23 mouse cellular contexts compared by ENCODE assay signal in genomic region chr3:32661556-32661930, GRCm38 (mm10). TPM values are rescaled to one million over a fixed set of nuclear protein-coding genes. Genes with fewer than 3 reads are reported as not detected.
DNase-seq lines count a peak whose midpoint lies in the region; ATAC-seq and TF ChIP-seq lines count a peak whose summit lies in the region.
"Had no signal": no experiment of that assay in that cellular context is flagged by ENCODE, and none has a peak within 500 bp of the region (broad histone marks: within the 10 kb centered on the region; RNA-seq: fewer than 3 reads in every experiment).

No protein-coding gene starts in this region.

- no peak for TF ChIP-seq POLR2A in lung, adult 2 months (IDR thresholded peaks at IDR 0.05; ENCODE audit: borderline replicate concordance, extremely low read depth, low read depth, low read length)

- no peaks in the 10 kb centered on the region for H3K36me3 ChIP-seq in embryonic facial prominence, embryonic 14.5 days (ENCODE audit: control insufficient read depth, insufficient read depth, low read length)
- no peaks in the 10 kb centered on the region for H3K36me3 ChIP-seq in embryonic facial prominence, embryonic 10.5 days (replicated peaks)
- no peaks in the 10 kb centered on the region for H3K36me3 ChIP-seq in lung, embryonic 15.5 days
- no peaks in the 10 kb centered on the region for H3K36me3 ChIP-seq in lung, postnatal 0 days (ENCODE audit: insufficient read depth, low read length)
- H3K36me3 ChIP-seq: embryonic facial prominence, embryonic 13.5 days; forebrain, embryonic 15.5 days; G1E had no signal

- no peaks in the 10 kb centered on the region for H3K4me1 ChIP-seq in embryonic facial prominence, embryonic 14.5 days (ENCODE audit: control insufficient read depth, insufficient read depth, low read length)
- peaks cover 14% of the 10 kb centered on the region for H3K4me1 ChIP-seq in embryonic facial prominence, embryonic 10.5 days
- peaks cover 21% of the 10 kb centered on the region for H3K4me1 ChIP-seq in lung, embryonic 15.5 days
- no peaks in the 10 kb centered on the region for H3K4me1 ChIP-seq in lung, adult 2 months (ENCODE audit: control insufficient read depth, insufficient read depth, low read length)
- H3K4me1 ChIP-seq in lung, postnatal 0 days (ENCODE audit: insufficient read depth, low read depth, low read length) = peaks cover 5% of the 10 kb centered on the region; the same call in 1 of the 2 replicates
- H3K4me1 ChIP-seq: embryonic facial prominence, embryonic 13.5 days; forebrain, embryonic 13.5 days; forebrain, embryonic 15.5 days had no signal

- H3K27me3 ChIP-seq in embryonic facial prominence, embryonic 14.5 days (replicated peaks; ENCODE audit: control insufficient read depth, insufficient read depth, low read length) = no peaks in the 10 kb centered on the region
- H3K27me3 ChIP-seq in embryonic facial prominence, embryonic 10.5 days (replicated peaks; ENCODE audit: low read depth, poor library complexity, severe bottlenecking) = no peaks in the 10 kb centered on the region
- no peaks in the 10 kb centered on the region for H3K27me3 ChIP-seq in lung, embryonic 15.5 days
- H3K27me3 ChIP-seq in lung, postnatal 0 days (replicated peaks; ENCODE audit: insufficient read depth, low read length) = no peaks in the 10 kb centered on the region
- H3K27me3 ChIP-seq: CH12.LX; embryonic facial prominence, embryonic 13.5 days; forebrain, embryonic 13.5 days; forebrain, embryonic 15.5 days had no signal

- no peak overlapping the region for H3K4me3 ChIP-seq in embryonic facial prominence, embryonic 14.5 days (ENCODE audit: low read depth, low read length)
- H3K4me3 ChIP-seq in embryonic facial prominence, embryonic 10.5 days = no peak overlapping the region
- H3K4me3 ChIP-seq in lung, embryonic 15.5 days = no peak overlapping the region
- no peak overlapping the region for H3K4me3 ChIP-seq in lung, adult 2 months (replicated peaks; ENCODE audit: extremely low read depth, low read depth, low read length)
- no peak overlapping the region for H3K4me3 ChIP-seq in lung, postnatal 0 days (ENCODE audit: low read depth, low read length)
- H3K4me3 ChIP-seq: embryonic facial prominence, embryonic 13.5 days; forebrain, embryonic 13.5 days; forebrain, embryonic 15.5 days had no signal

- WGBS in embryonic facial prominence, embryonic 14.5 days = 72% methylated on average over 3 of the region's 3 CpGs
- 89% methylated on average over 3 of the region's 3 CpGs for WGBS in embryonic facial prominence, embryonic 10.5 days
- WGBS in lung, embryonic 15.5 days = 60% methylated on average over 3 of the region's 3 CpGs
- WGBS in lung, adult 2 months = 73% methylated on average over 3 of the region's 3 CpGs
- 56% methylated on average over 3 of the region's 3 CpGs for WGBS in lung, postnatal 0 days

- TF ChIP-seq EP300 in lung, postnatal 0 days (IDR thresholded peaks at IDR 0.05) = peak; percentile 78

- no peak for DNase-seq in embryonic facial prominence, embryonic 14.5 days (ENCODE audit: low spot score)
- no peak for DNase-seq in embryonic facial prominence, embryonic 10.5 days (ENCODE audit: low spot score)
- DNase-seq in lung, adult 2 months = no peak
- DNase-seq in lung, postnatal 0 days (ENCODE audit: low spot score) = peak; percentile 83
- no peak for DNase-seq in lung, postnatal 36 days
- DNase-seq: adrenal gland, adult 8-10 months; adrenal gland, postnatal 14 days; adrenal gland, postnatal 36 days; B cell, adult 2 months; cerebellum, adult 11-12 months; cerebellum, adult 2 months; cerebellum, adult 9-10 months; cerebellum, postnatal 10 days; cerebellum, postnatal 25 days; forebrain, postnatal 0 days had no signal

- H3K9me3 ChIP-seq in embryonic facial prominence, embryonic 14.5 days (ENCODE audit: control insufficient read depth, low read length) = no peaks in the 10 kb centered on the region
- H3K9me3 ChIP-seq in embryonic facial prominence, embryonic 10.5 days = no peaks in the 10 kb centered on the region
- no peaks in the 10 kb centered on the region for H3K9me3 ChIP-seq in lung, embryonic 15.5 days
- no peaks in the 10 kb centered on the region for H3K9me3 ChIP-seq in lung, postnatal 0 days (ENCODE audit: low read length)
- H3K9me3 ChIP-seq: embryonic facial prominence, embryonic 13.5 days; forebrain, embryonic 13.5 days; forebrain, embryonic 15.5 days; G1E had no signal

- peak; percentile 44; the same call in 1 of the 2 replicates for ATAC-seq in embryonic facial prominence, embryonic 14.5 days (ENCODE audit: low read depth)
- ATAC-seq in lung, embryonic 15.5 days (ENCODE audit: borderline replicate concordance, extremely low read depth, low FRiP score, low TSS enrichment) = peak; percentile 68
- ATAC-seq in lung, postnatal 0 days = peak; percentile 91
- ATAC-seq: activated CD4-positive, CD25-positive, alpha-beta regulatory T cell, adult 4 months; forebrain, embryonic 13.5 days; forebrain, embryonic 15.5 days; forebrain, postnatal 0 days; Patski had no signal

- H3K9ac ChIP-seq in embryonic facial prominence, embryonic 14.5 days (ENCODE audit: low read depth, low read length) = no peak overlapping the region
- H3K9ac ChIP-seq in lung, embryonic 15.5 days = no peak overlapping the region
- H3K9ac ChIP-seq in lung, postnatal 0 days (replicated peaks; ENCODE audit: low read depth) = no peak overlapping the region
- H3K9ac ChIP-seq: embryonic facial prominence, embryonic 13.5 days; forebrain, embryonic 13.5 days; forebrain, embryonic 15.5 days; forebrain, postnatal 0 days had no signal

- H3K4me2 ChIP-seq in embryonic facial prominence, embryonic 14.5 days (ENCODE audit: low read depth, low read length) = no peak overlapping the region
- H3K4me2 ChIP-seq in lung, embryonic 15.5 days = no peak overlapping the region
- no peak overlapping the region for H3K4me2 ChIP-seq in lung, postnatal 0 days (replicated peaks; ENCODE audit: low read depth, low read length)
- H3K4me2 ChIP-seq: embryonic facial prominence, embryonic 13.5 days; forebrain, embryonic 13.5 days; forebrain, embryonic 15.5 days had no signal

- TF ChIP-seq CTCF in lung, adult 2 months (IDR thresholded peaks at IDR 0.05; ENCODE audit: insufficient read depth, low read length) = no peak
- TF ChIP-seq CTCF in lung, postnatal 0 days (IDR thresholded peaks at IDR 0.05) = no peak

- H3K27ac ChIP-seq in embryonic facial prominence, embryonic 14.5 days (replicated peaks; ENCODE audit: low read depth, low read length) = no peak overlapping the region
- no peak overlapping the region for H3K27ac ChIP-seq in embryonic facial prominence, embryonic 10.5 days (replicated peaks)
- H3K27ac ChIP-seq in lung, embryonic 15.5 days = peak overlapping the region; percentile 90
- H3K27ac ChIP-seq in lung, postnatal 0 days (ENCODE audit: low read length) = peak overlapping the region; percentile 82
- H3K27ac ChIP-seq: embryonic facial prominence, embryonic 13.5 days; forebrain, embryonic 13.5 days; forebrain, embryonic 15.5 days had no signal

RNA-seq across cellular contexts. Expression of gene Actl6a, which starts 44.6 kb away (rescaled TPM):
- polyA plus RNA-seq in embryonic facial prominence, embryonic 14.5 days (2014; fragmentation: Nextera tagmentation; extraction: Ambion mirVana) = 102 and 124 TPM in 2 replicates
- 274 and 289 TPM in 2 replicates for polyA plus RNA-seq in embryonic facial prominence, embryonic 10.5 days (2016; fragmentation: Nextera tagmentation; extraction: Ambion mirVana)
- 174 and 181 TPM in 2 replicates for polyA plus RNA-seq in lung, embryonic 15.5 days (2015; fragmentation: Nextera tagmentation; extraction: Ambion mirVana)
- 13.6 and 18.9 TPM in 2 replicates for polyA plus RNA-seq in lung, adult 2 months (2012; rRNA removed)
- 78.3 and 79.5 TPM in 2 replicates for polyA plus RNA-seq in lung, postnatal 0 days (2015; fragmentation: Nextera tagmentation; extraction: Ambion mirVana)

RNA-seq across cellular contexts. Expression of gene Gnb4, which starts 45.2 kb away (rescaled TPM):
- polyA plus RNA-seq in embryonic facial prominence, embryonic 14.5 days (2014; fragmentation: Nextera tagmentation; extraction: Ambion mirVana) = 85.0 and 88.0 TPM in 2 replicates
- polyA plus RNA-seq in embryonic facial prominence, embryonic 10.5 days (2016; fragmentation: Nextera tagmentation; extraction: Ambion mirVana) = 38.8 and 44.1 TPM in 2 replicates
- 82.3 and 82.5 TPM in 2 replicates for polyA plus RNA-seq in lung, embryonic 15.5 days (2015; fragmentation: Nextera tagmentation; extraction: Ambion mirVana)
- polyA plus RNA-seq in lung, adult 2 months (2012; rRNA removed) = 34.9 and 52.8 TPM in 2 replicates
- polyA plus RNA-seq in lung, postnatal 0 days (2015; fragmentation: Nextera tagmentation; extraction: Ambion mirVana) = 109 and 114 TPM in 2 replicates

Comparison
In these comparisons a context has a peak if more than half of its experiments do, and no peak if none do; other contexts are left out.
1. H3K27ac ChIP-seq: peak in lung, embryonic 15.5 days (single experiment) and lung, postnatal 0 days (single experiment); none in embryonic facial prominence, embryonic 14.5 days (single experiment) and embryonic facial prominence, embryonic 10.5 days (single experiment).
2. Peak in every context shown above with its lines, with median percentiles within 50 percentile points of each other: ATAC-seq.